Mouse (Mus musculus) limb, embryonic 11.5 days (tissue): ENCODE measurements at regions not wholly inside any gene's neighbourhood (a gene's known extent, or its start where the extent isn't known, plus 50 kb on each side); places are given as distances from the start of the nearest gene placed in this dataset.
A peak's percentile ranks its signal among the peaks of the same experiment; 100 is the strongest.

Experiments
- ATAC-seq: fragments of 200-750 bp; cut with Nextera tagmentation; 2 replicates; pipeline ENCODE4 v1.8.0; 2017; ENCODE audit warnings: low read depth; ENCODE audit not compliant: insufficient number of reproducible peaks, low FRiP score, low TSS enrichment
- DNase-seq: peaks from one replicate; pipeline ENCODE4 v3.0.0-alpha.2; 2015; ENCODE audit warnings: low spot score
- H3K27ac ChIP-seq: fragments of 300-500 bp; sonication (generic); replicated peaks from 2 replicates; pipeline ENCODE4 v1.5.1; 2014; ENCODE audit warnings: low read depth, mild to moderate bottlenecking, low read length
- H3K27me3 ChIP-seq: fragments of 300-500 bp; sonication (generic); 2 replicates; pipeline ENCODE4 v1.6.1; 2014; ENCODE audit warnings: mild to moderate bottlenecking, low read length, mixed read lengths; ENCODE audit not compliant: control insufficient read depth, insufficient read depth
- H3K36me3 ChIP-seq: fragments of 300-500 bp; sonication (generic); 2 replicates; pipeline ENCODE4 v1.6.1; 2014; ENCODE audit warnings: mild to moderate bottlenecking, low read length, moderate library complexity, mixed read lengths; ENCODE audit not compliant: control insufficient read depth, insufficient read depth
- H3K4me1 ChIP-seq: fragments of 300-500 bp; sonication (generic); 2 replicates; pipeline ENCODE4 v1.6.1; 2014; ENCODE audit warnings: low read length, mixed read lengths; ENCODE audit not compliant: control insufficient read depth, insufficient read depth
- H3K4me2 ChIP-seq: fragments of 300-500 bp; sonication (generic); 2 replicates; pipeline ENCODE4 v1.6.1; 2014; ENCODE audit warnings: low read depth, mild to moderate bottlenecking, moderate library complexity; ENCODE audit not compliant: severe bottlenecking
- H3K4me3 ChIP-seq: fragments of 300-500 bp; sonication (generic); 2 replicates; pipeline ENCODE4 v1.5.1; 2014; ENCODE audit warnings: low read depth, low read length
- H3K9ac ChIP-seq: fragments of 300-500 bp; sonication (generic); 2 replicates; pipeline ENCODE4 v1.6.1; 2014; ENCODE audit warnings: mild to moderate bottlenecking, low read length
- H3K9me3 ChIP-seq: fragments of 300-500 bp; sonication (generic); 2 replicates; pipeline ENCODE4 v1.6.1; 2016; ENCODE audit warnings: low read length; ENCODE audit not compliant: control insufficient read depth
- WGBS: fragments of 180-500 bp; shearing (Covaris S2); extraction: QIAGEN DNeasy Blood & Tissue Kit; methylation state at CpG from one replicate; pipeline ENCODE4 v1.1.7; 2014; 5-methylcytosine and 5-hydroxymethylcytosine counted together

GRCm38 (mm10) chr4:29119480-29120153, 306.7 kb downstream of the Epha7 start:
- Histone ChIP-seq H3K27ac (no peak overlapping the region), H3K36me3 (no peaks in the 10 kb centered on the region), H3K9ac (no peak overlapping the region), H3K9me3 (no peaks in the 10 kb centered on the region), H3K4me1 (no peaks in the 10 kb centered on the region), H3K27me3 (no peaks in the 10 kb centered on the region), H3K4me2 (no peak overlapping the region), H3K4me3 (no peak overlapping the region)
- DNase-seq (no peak), ATAC-seq (no peak)
- WGBS = 83% methylated on average over 9 of the region's 9 CpGs

GRCm38 (mm10) chr4:29123697-29124377, 310.9 kb downstream of the Epha7 start:
- no peak overlapping the region for H3K9ac ChIP-seq
- H3K4me1 ChIP-seq = no peaks in the 10 kb centered on the region
- H3K9me3 ChIP-seq = no peaks in the 10 kb centered on the region
- H3K27me3 ChIP-seq = no peaks in the 10 kb centered on the region
- no peak overlapping the region for H3K27ac ChIP-seq
- no peaks in the 10 kb centered on the region for H3K36me3 ChIP-seq
- WGBS = 89% methylated on average over 8 of the region's 8 CpGs
- DNase-seq = no peak
- H3K4me2 ChIP-seq = no peak overlapping the region
- H3K4me3 ChIP-seq = no peak overlapping the region
- ATAC-seq = no peak

GRCm38 (mm10) chr4:29130485-29130884, 317.6 kb downstream of the Epha7 start:
- Histone ChIP-seq H3K27ac (no peak overlapping the region), H3K4me1 (no peaks in the 10 kb centered on the region), H3K9ac (no peak overlapping the region), H3K4me3 (no peak overlapping the region), H3K4me2 (no peak overlapping the region), H3K36me3 (no peaks in the 10 kb centered on the region), H3K9me3 (no peaks in the 10 kb centered on the region), H3K27me3 (no peaks in the 10 kb centered on the region)
- no peak for ATAC-seq
- no peak for DNase-seq

GRCm38 (mm10) chr4:29133404-29134307, 320.7 kb downstream of the Epha7 start:
- Histone ChIP-seq H3K9me3 (no peaks in the 10 kb centered on the region), H3K9ac (no peak overlapping the region), H3K4me3 (no peak overlapping the region), H3K4me2 (no peak overlapping the region), H3K27me3 (no peaks in the 10 kb centered on the region), H3K4me1 (no peaks in the 10 kb centered on the region), H3K36me3 (no peaks in the 10 kb centered on the region), H3K27ac (no peak overlapping the region)
- ATAC-seq = no peak
- peak; percentile 38 for DNase-seq
- 48% methylated on average over 21 of the region's 21 CpGs for WGBS

- Histone ChIP-seq H3K27me3 (no peaks in the 10 kb centered on the region), H3K4me1 (no peaks in the 10 kb centered on the region), H3K4me2 (no peak overlapping the region), H3K4me3 (no peak overlapping the region), H3K27ac (no peak overlapping the region), H3K9ac (no peak overlapping the region), H3K36me3 (no peaks in the 10 kb centered on the region), H3K9me3 (no peaks in the 10 kb centered on the region)
- ATAC-seq (no peak), DNase-seq (no peak)
- 27% methylated on average over 5 of the region's 5 CpGs for WGBS
Observed at GRCm38 (mm10) chr4:29135685-29136385, 322.9 kb downstream of the Epha7 start.

- Histone ChIP-seq H3K4me3 (no peak overlapping the region), H3K4me2 (no peak overlapping the region), H3K4me1 (no peaks in the 10 kb centered on the region), H3K36me3 (no peaks in the 10 kb centered on the region), H3K27ac (no peak overlapping the region), H3K9me3 (no peaks in the 10 kb centered on the region), H3K27me3 (no peaks in the 10 kb centered on the region), H3K9ac (no peak overlapping the region)
- no peak for ATAC-seq
- DNase-seq = no peak
- WGBS = 67% methylated on average over 8 of the region's 8 CpGs
Observed at GRCm38 (mm10) chr4:29138771-29139301, 325.9 kb downstream of the Epha7 start.

- no peaks in the 10 kb centered on the region for H3K9me3 ChIP-seq
- H3K9ac ChIP-seq = no peak overlapping the region
- no peaks in the 10 kb centered on the region for H3K4me1 ChIP-seq
- no peak for ATAC-seq
- no peak overlapping the region for H3K27ac ChIP-seq
- no peaks in the 10 kb centered on the region for H3K36me3 ChIP-seq
- no peak overlapping the region for H3K4me2 ChIP-seq
- no peak overlapping the region for H3K4me3 ChIP-seq
- WGBS = 95% methylated on average over 1 of the region's 1 CpGs
- DNase-seq = no peak
- no peaks in the 10 kb centered on the region for H3K27me3 ChIP-seq
Observed at GRCm38 (mm10) chr4:29143415-29143814, 330.5 kb downstream of the Epha7 start.

- ATAC-seq (no peak), DNase-seq (no peak)
- Histone ChIP-seq H3K9me3 (no peaks in the 10 kb centered on the region), H3K4me2 (no peak overlapping the region), H3K36me3 (no peaks in the 10 kb centered on the region), H3K4me1 (no peaks in the 10 kb centered on the region), H3K27me3 (no peaks in the 10 kb centered on the region), H3K9ac (no peak overlapping the region), H3K4me3 (no peak overlapping the region), H3K27ac (no peak overlapping the region)
- WGBS = 89% methylated on average over 4 of the region's 4 CpGs
Observed at GRCm38 (mm10) chr4:29145242-29145641, 332.3 kb downstream of the Epha7 start.
